Mouse (Mus musculus): ENCODE results near the gene Tbx2.

The Tbx2 gene

DNA sequence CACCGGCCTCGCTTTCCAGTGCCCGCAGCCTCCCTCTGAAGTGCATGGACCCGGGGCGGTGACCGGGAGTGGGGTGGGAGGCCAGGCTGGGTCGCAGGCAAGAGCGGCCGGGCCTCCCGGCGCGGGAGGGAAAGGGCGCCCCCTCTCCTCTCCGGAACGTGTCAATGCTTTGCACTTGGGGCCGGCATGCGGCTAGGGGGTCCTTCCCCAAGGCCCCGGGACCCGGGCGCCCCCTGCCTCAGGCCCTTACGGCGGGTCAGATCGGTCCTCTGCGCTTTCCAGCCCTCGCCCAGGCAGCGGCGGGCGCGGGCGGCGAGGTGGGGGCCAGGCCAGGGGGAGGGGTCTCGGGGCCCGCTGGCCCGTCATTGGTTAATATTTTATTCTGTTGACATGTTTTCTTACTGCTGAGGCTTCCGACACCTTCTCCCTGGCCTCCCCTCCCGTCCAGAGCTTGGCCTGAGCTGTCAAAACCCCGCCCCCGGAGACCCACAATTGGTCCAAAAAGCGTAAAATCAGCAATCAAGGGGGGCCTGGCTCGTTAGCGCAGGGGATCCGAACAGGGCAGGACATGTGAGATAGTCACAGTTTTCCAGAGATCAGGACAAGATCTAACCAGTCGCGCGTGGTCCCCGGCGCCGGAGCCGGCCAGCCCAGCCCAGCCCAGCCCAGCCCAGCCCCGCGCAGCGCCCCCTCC, at the start of gene Tbx2:
Tbx2 (plus strand) TSS at position 321 of the 694 bp plus-strand sequence.
- no peak for DNase-seq

DNA sequence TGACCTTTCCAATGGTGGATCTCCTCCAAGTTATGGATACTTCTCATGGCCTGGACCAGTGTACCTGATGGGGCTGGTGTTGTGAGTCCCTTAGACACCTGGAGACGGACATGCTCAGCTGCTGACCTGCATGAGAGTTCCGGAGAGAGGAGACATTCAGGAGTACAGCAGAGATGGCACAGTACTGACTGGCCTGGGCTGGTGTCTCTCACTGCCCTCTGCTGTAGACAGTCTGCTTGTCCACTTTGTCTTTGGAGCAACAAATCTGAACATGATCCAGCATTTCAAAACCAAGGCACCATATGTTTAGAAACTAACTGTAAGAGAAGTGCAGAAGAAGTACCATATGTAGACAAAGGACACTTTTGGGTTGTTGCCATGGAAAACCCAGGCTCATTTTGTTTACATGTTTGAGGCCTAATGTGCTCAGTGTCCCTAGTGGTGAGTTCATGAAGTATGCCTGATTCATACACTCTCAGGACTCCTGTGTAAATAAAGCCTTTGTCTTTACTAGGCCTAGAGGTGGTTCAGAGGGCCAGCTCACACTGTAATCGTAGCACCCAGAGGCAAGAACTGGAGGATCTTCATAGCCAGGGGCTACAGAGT, 46.1 kb upstream of the Tbx2 start:
- DNase-seq, result peak in 1 of 2 experiments; percentile 8

- no peak for DNase-seq
These were observed 42.6 kb upstream of the Tbx2 start for GRCm38 (mm10) chr11:85789750-85790149.

DNA sequence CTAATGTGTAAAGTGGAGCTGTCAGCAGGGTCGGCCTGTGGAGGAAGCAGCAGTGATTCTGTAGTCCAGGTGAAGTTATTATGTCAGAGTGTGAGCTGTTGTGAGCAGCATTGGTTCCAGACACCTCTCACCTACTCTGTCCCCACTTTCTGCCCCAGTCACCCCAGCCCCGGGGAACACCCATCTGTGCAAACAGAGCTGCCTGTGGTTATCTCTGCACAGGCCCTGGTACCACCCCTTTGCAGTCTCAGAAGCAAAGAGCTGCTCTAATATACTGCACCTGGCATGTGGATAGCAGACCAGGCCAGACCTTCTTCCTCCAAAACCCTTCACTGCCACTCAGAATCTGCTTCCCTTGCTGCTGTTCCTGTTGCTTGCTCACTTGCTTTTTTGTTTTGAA, 42.1 kb upstream of the Tbx2 start:
- no peak for DNase-seq

DNA sequence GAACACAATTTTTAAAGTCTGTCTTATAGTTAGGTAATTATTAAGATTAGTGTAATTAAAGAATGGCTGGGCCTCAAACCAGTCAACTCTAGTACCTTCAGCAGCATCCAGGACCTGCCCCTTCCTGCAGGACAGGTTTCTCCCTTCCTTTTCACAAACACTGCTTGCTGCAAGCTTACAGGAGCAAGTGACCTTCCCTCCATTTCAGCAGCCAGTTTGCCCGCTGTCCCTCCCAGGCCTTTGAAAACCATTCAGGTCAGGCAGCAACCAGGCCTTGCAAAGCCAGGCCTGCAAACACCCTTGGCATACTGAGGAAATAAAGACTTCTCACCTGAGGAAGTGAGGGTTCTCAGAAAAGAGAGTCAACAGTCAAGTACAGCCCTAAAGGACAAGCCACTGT, 41.1 kb upstream of the Tbx2 start:
- DNase-seq, result no peak

DNA sequence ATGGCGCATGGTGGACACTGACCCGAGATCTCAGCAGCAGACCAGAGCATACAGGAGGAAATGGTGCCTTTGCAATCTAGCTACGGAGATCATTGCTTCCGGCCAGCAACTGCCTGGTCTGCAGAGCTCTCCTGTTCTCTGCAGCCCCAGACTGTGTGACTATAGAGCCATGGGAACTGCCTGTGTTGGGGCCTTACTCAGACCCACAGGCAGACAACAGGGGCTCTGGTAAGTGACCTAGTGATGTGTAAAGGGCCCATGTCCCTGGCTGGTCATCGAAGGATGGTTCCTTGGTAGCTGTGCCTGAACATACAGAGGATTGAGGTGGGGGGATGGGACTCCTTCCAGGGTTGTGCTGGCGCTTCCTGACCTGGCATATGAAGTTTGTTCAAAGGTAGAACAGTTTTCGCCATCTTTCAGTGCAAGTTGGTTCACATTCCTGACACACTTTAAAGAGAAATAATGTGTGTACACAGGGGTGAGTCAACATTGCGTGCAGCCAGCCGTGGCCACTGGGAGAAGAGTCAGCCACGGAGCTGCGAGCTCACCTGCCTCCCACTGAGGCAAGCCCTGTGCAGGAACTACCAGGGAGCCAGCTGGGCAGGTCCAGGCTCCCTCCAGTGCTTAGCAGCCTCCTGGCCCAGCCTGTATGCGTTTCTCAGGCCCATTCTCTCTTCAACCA, 39.7 kb upstream of the Tbx2 start:
- no peak for DNase-seq

GRCm38 (mm10) chr11:85799456-85799855, 32.9 kb upstream of the Tbx2 start:
- DNase-seq, result no peak

DNA sequence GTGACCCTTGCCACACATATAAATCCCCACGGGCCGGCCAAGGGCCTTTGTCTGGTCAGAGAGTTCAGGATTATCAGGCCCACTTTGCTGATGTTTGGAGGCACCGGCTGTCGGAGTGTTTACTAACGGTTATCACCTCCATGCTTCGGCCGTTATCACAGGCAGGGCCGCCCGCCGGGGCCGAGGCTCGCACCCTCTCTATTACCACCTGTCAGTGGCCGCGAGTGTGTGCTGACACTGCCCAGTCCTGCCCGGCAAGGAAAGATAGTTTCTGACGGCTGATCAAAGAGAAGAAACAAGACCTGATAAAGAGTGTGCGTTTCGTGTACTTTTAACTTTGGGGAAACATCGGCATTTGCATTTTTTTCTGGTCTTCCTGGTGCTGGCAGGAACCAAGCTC, 32.5 kb upstream of the Tbx2 start:
- DNase-seq, result no peak

GRCm38 (mm10) chr11:85800380-85800779, 32.0 kb upstream of the Tbx2 start:
- DNase-seq, result no peak

GRCm38 (mm10) chr11:85804048-85804447, 28.3 kb upstream of the Tbx2 start:
- no peak for DNase-seq

GRCm38 (mm10) chr11:85805779-85806178, 26.6 kb upstream of the Tbx2 start:
- no peak for DNase-seq

- no peak for DNase-seq
These were observed 25.0 kb upstream of the Tbx2 start for GRCm38 (mm10) chr11:85807353-85807752.

- no peak for DNase-seq
These were observed 21.1 kb upstream of the Tbx2 start for GRCm38 (mm10) chr11:85811229-85811628.

GRCm38 (mm10) chr11:85811676-85812075, 20.7 kb upstream of the Tbx2 start:
- no peak for DNase-seq

DNA sequence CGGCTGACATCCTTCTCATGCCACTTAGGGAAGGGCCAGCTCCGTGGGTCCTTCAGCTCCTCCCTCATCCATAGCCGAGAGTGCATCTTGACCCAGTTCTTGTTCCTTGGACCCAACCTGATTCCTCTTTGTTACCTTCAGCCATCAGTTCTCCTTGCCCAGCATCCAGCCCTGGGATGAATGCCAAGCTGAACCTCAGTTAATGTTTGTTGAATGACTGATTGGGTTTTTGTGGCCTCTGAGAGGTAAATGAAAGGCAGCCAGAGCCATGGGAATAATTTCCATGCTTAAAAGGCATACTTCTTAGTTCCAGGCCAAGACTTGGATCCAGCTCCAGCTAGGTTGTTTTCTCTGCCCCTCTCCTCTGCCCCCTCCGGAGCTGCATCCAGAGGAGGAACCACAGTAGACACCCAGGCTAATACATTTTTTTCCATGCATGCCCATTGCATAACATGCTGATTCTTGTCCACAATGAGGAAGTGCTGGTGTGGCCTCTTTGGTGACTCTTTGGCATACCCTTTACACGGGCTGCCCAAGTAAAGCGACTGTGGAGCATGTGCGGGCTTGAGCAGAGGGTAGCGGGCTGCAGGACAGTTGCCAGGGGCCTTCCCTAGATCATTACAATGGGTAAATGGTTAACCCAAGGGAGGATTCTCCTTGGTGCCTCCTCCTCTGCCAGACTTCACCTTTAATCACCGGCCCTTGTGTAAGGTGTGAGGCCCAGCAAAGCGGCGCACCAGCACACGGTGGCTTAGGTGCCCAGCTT, 20.0 kb upstream of the Tbx2 start:
- DNase-seq, result no peak

GRCm38 (mm10) chr11:85814678-85815077, 17.7 kb upstream of the Tbx2 start:
- no peak for DNase-seq

DNA sequence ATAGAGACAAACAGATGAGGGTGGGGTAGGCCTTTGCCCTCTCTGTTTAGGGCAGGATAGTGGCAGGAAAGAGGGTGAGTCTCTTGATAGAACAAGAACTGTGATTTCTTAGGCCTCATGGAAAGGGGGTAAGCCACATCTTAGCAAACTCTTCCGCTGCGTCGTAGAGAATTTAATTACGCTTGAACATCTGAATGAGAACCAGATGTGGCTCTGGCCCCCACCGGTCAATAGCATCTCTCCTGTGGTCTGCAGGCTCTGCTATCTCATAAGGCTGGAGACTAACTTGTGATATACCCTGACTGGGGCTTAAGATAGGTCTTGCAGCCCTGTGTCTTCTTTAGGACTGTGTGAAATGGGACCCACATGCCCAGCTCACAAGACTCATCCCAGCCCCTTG, 15.9 kb upstream of the Tbx2 start:
- DNase-seq, result no peak

- no peak for DNase-seq
These were observed 13.9 kb upstream of the Tbx2 start for GRCm38 (mm10) chr11:85818401-85818800.

- DNase-seq, result no peak
These were observed 11.4 kb upstream of the Tbx2 start for GRCm38 (mm10) chr11:85820959-85821358.

- DNase-seq, result no peak
These were observed 10.7 kb upstream of the Tbx2 start for GRCm38 (mm10) chr11:85821659-85822058.

GRCm38 (mm10) chr11:85823181-85823580, 9.2 kb upstream of the Tbx2 start:
- peak; percentile 76 to 89 for DNase-seq

DNA sequence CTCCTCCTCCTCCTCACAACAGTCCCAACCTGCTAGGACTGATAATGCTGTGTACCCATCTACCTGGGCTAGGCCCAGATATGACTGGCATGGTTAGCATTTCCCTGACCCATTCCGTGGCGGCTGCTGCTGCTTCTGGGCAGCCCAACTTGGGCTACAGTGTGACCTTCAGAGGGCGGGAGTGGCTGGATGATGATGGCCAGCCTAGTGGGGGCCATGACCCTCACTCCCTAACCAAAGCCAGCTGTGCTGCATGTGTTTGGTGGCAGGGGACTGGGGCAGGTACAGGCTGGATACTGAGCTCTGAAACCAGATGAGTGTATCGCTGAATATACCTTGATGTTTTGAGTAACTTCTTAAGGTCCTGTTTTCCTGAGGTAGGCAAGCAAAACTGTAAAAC, 8.6 kb upstream of the Tbx2 start:
- no peak for DNase-seq

DNA sequence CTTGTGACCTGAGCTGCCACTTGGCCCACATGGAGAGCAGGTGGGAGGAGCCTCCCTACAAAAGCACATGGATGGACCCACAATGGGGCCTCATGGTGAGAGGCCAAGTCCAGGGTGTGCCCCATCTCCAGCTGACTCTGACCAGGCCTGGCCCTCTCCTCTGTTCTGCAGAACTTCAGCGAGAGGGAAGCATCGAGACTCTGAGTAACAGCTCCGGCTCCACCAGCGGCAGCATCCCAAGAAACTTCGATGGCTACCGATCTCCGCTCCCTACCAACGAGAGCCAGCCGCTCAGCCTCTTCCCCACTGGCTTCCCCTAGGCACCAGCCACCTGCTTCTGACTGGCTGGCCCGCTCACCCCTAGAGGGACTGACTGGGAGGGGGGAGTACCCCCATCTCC, 7.3 kb upstream of the Tbx2 start:
- DNase-seq, result no peak

DNA sequence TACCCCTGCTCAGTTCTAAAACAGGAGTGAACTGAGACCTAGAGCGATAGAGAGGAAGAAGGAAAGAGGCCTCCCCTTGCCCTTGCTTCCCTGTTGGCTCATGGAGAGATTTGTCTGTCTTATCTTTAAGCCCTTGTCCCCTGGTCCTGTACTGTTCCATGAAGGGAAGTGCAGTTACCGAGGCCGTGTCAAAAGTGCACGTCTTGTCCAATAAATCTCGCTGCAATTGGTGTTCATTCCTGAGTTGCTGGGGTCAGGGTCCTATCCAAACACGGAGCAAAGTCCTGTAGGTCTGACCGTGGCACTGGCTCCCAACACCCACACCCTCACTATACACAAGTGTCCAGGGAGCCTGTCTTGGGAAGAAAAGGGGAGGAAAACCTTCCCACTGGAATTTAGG, 6.5 kb upstream of the Tbx2 start:
- no peak for DNase-seq

Data from cerebellum, postnatal 14 days (tissue).